Mouse (Mus musculus) CH12.LX (cell line): Measurements from ENCODE around the gene Scaf11. TPM values are rescaled to one million over a fixed set of nuclear protein-coding genes. Genes with fewer than 3 reads are reported as not detected.

Experiments
- DNase-seq: peaks from one replicate; pipeline ENCODE4 v3.0.0-alpha.2; 2013; ENCODE audit errors: extremely low read depth
- H3K27ac ChIP-seq: 2 replicates; pipeline ENCODE4 v1.5.1; 2012; ENCODE audit warnings: low read depth, mild to moderate bottlenecking, control low read depth, moderate library complexity; ENCODE audit not compliant: insufficient read depth
- H3K27me3 ChIP-seq: replicated peaks from 2 replicates; pipeline ENCODE3; 2012; ENCODE audit warnings: inconsistent platforms
- H3K36me3 ChIP-seq, 2 experiments: replicated peaks in 1 of 2; 2 replicates each; pipeline versions ENCODE3 to v1.6.1; 2012; ENCODE audit warnings: inconsistent platforms in 1 of 2, low read length in 1 of 2, mild to moderate bottlenecking in 1 of 2, mixed read lengths in 1 of 2, moderate library complexity in 1 of 2; ENCODE audit not compliant: control insufficient read depth in 1 of 2, insufficient read depth in 1 of 2
- H3K4me1 ChIP-seq, 2 experiments: 2 replicates each; pipeline ENCODE4 v1.6.1; 2012; ENCODE audit warnings: inconsistent platforms in 1 of 2, moderate library complexity in 1 of 2; ENCODE audit not compliant: insufficient read depth in 2 of 2, control insufficient read depth in 1 of 2
- H3K4me2 ChIP-seq: 2 replicates; pipeline ENCODE4 v1.6.1; 2012; ENCODE audit warnings: low read depth, mild to moderate bottlenecking, control low read depth; ENCODE audit not compliant: poor library complexity, insufficient read depth, severe bottlenecking
- H3K4me3 ChIP-seq, 3 experiments: fragments of 150-350 bp in 1 of 3; sonication (generic) in 1 of 3; replicated peaks in 1 of 3; 2 replicates each; pipeline versions ENCODE3 to v1.5.1; 2011 to 2012; ENCODE audit warnings: low read depth in 2 of 3, low read length in 2 of 3, mild to moderate bottlenecking in 2 of 3, moderate library complexity in 2 of 3, control low read depth in 1 of 3, improper control_type of control experiment in 1 of 3, inconsistent platforms in 1 of 3, mixed read lengths in 1 of 3; ENCODE audit not compliant: poor library complexity in 1 of 3
- H3K79me2 ChIP-seq: replicated peaks from 2 replicates; pipeline ENCODE4 v1.6.1; 2012; ENCODE audit warnings: mild to moderate bottlenecking, moderate library complexity; ENCODE audit not compliant: control insufficient read depth, poor library complexity, insufficient read depth, severe bottlenecking; ENCODE audit errors: extremely low read depth
- H3K9ac ChIP-seq: 2 replicates; pipeline ENCODE4 v1.6.1; 2012; ENCODE audit warnings: low read depth, mild to moderate bottlenecking, control low read depth, moderate library complexity; ENCODE audit not compliant: insufficient read depth
- H3K9me3 ChIP-seq: replicated peaks from 2 replicates; pipeline ENCODE3; 2012; ENCODE audit warnings: low read length, inconsistent platforms, mixed read lengths
- CHD1 ChIP-seq: IDR thresholded peaks from 2 replicates; pipeline ENCODE4 v1.6.1; 2012; ENCODE audit warnings: low read depth, low read length, improper control_type of control experiment, inconsistent platforms
- CHD2 ChIP-seq: IDR thresholded peaks from 2 replicates; pipeline ENCODE4 v1.6.1; 2011; ENCODE audit warnings: low read length, improper control_type of control experiment
- CTCF ChIP-seq, 2 experiments: IDR thresholded peaks in 1 of 2; conservative IDR thresholded peaks in 1 of 2; 2 replicates each; pipeline ENCODE4 v1.5.1; 2011 to 2012; ENCODE audit warnings: low read depth in 2 of 2, low read length in 2 of 2, improper control_type of control experiment in 1 of 2, inconsistent platforms in 1 of 2, mild to moderate bottlenecking in 1 of 2, moderate library complexity in 1 of 2
- ELF1 ChIP-seq: IDR thresholded peaks from 2 replicates; pipeline ENCODE4 v1.6.1; 2014; ENCODE audit warnings: low read depth, mild to moderate bottlenecking, inconsistent platforms, low read length, improper control_type of control experiment
- MAX ChIP-seq: IDR thresholded peaks from 2 replicates; pipeline ENCODE4 v1.6.1; 2011; ENCODE audit warnings: low read length, improper control_type of control experiment
- MAZ ChIP-seq: IDR thresholded peaks from 2 replicates; pipeline ENCODE4 v1.6.1; 2012; ENCODE audit warnings: low read depth, mild to moderate bottlenecking, inconsistent platforms, low read length, improper control_type of control experiment, moderate library complexity
- MYC ChIP-seq: IDR thresholded peaks from 2 replicates; pipeline ENCODE4 v1.6.1; 2011; ENCODE audit warnings: low read depth, mild to moderate bottlenecking, improper control_type of control experiment, low read length
- POLR2A ChIP-seq: IDR thresholded peaks from 2 replicates; pipeline ENCODE4 v1.6.1; 2011; ENCODE audit warnings: low read depth, mild to moderate bottlenecking, improper control_type of control experiment, low read length
- RCOR1 ChIP-seq: conservative IDR thresholded peaks from 2 replicates; pipeline ENCODE4 v1.6.1; 2012; ENCODE audit warnings: low read depth, mild to moderate bottlenecking, inconsistent platforms, low read length, improper control_type of control experiment
- TCF12 ChIP-seq: IDR thresholded peaks from 2 replicates; pipeline ENCODE4 v1.6.1; 2014; ENCODE audit warnings: low read depth, mild to moderate bottlenecking, inconsistent platforms, low read length, improper control_type of control experiment
- UBTF ChIP-seq: IDR thresholded peaks from 2 replicates; pipeline ENCODE4 v1.6.1; 2012; ENCODE audit warnings: low read depth, mild to moderate bottlenecking, inconsistent platforms, low read length, improper control_type of control experiment, moderate library complexity
- USF1 ChIP-seq: IDR thresholded peaks from 2 replicates; pipeline ENCODE4 v1.6.1; 2014; ENCODE audit warnings: low read depth, mild to moderate bottlenecking, inconsistent platforms, low read length, improper control_type of control experiment
- ZKSCAN1 ChIP-seq: IDR thresholded peaks from 2 replicates; pipeline ENCODE4 v1.6.1; 2012; ENCODE audit warnings: low read depth, inconsistent platforms, low read length, improper control_type of control experiment, borderline replicate concordance
- dilution Hi-C: fragments of 300-500 bp; cut with MboI; formaldehyde crosslinking; loops from 2 replicates; pipeline ENCODE4 v1.14.3; 2020; ENCODE audit warnings: low sequenced_read_pairs; ENCODE audit not compliant: extremely low pct_unique_long_range_greater_than_20kb, extremely low pct_ligation_motif_present
- in situ Hi-C: fragments of 300-500 bp; cut with MboI; formaldehyde crosslinking; loops from 3 replicates; pipeline ENCODE4 v1.14.3; 2019; ENCODE audit warnings: low sequenced_read_pairs, low pct_ligation_motif_present, low pct_unique_long_range_greater_than_20kb, mixed read lengths
- polyA plus RNA-seq: library from polyadenylated mRNA; unstranded; fragments of >175 nt; gene quantifications from 2 replicates; pipeline ENCODE4 v1.2.1, GENCODE M21; 2012; ENCODE audit warnings: low read depth; ENCODE audit not compliant: insufficient read length
- total RNA-seq, 2 experiments: library from RNA; depleted of rRNA; stranded (reverse); fragments of 300-350 nt in 1 of 2; fragments of >200 nt in 1 of 2; gene quantifications; 2 replicates each; pipeline ENCODE4 v1.2.3; 2012 to 2014

Scaf11 gene
- total and polyA plus RNA-seq, 3 experiments: 57.2 to 88.0 (median 59.8) TPM

DNA sequence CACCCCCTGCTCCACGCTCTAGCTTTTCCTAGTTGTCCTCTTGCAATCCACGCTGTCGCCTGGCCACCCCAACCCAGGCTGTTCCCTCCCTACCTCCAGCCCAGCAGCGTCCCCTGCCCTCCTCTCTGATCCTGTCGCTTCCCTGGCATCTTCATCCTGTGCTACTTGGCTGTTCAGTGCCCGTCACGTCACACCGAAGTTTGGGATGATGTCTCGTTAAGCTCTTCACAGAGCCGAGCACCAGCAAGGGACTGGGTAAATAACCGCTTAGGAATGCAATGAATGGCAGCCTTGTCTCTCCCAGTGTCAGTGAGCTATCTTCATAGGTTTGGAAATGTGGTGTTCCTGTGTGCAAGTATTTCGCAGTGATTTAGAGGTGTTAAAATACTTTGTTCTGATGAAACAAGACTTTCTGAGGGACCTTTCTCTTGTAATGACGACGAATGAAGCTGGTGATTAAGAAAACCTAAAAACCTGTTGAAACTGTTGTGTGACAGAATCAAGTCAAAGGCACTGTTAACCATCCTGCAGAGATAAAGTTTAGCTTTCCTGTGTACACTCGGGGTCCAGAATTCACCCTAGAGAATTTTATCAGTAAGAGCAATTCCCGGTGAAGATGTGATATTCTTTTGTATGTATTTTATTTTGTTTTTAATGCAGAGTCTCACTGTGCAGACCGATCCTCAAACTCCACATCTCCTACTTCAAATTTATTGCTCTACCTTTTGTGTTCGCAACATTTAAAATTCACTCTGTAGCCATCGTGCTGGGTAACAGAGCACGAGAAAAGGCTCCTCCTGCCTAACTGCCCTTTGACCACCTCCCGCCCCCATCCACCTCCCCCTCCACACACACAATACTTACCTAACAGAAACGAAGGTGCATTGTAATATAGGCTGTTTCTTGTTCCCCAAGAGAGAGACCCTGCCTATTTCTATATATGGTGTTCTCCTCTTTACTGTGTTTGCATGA, 1.2 kb upstream of the Scaf11 start:
- peak overlapping the region; percentile 93 for H3K9ac ChIP-seq
- peaks cover 36% of the 10 kb centered on the region for H3K79me2 ChIP-seq
- in situ Hi-C loops: no loop called here
- TF ChIP-seq POLR2A: no peak
- 0 out of 2 replicates have a peak, but pooled peaks have one; percentile 13 for TF ChIP-seq TCF12
- no peak for TF ChIP-seq USF1
- TF ChIP-seq ELF1: no peak
- TF ChIP-seq CTCF (conservative IDR thresholded peaks at IDR 0.05 in 1 of 2, IDR thresholded peaks at IDR 0.05 in 1 of 2; ENCODE audit: low read depth in 2 of 2, low read length in 2 of 2): no peak
- no peak for TF ChIP-seq MYC
- no peak for TF ChIP-seq CHD2
- no peak for TF ChIP-seq CHD1
- no peak for TF ChIP-seq ZKSCAN1
- TF ChIP-seq RCOR1: no peak
- TF ChIP-seq MAX: peak; percentile 11; the same call in 1 of the 2 replicates
- TF ChIP-seq MAZ: no peak
- H3K4me2 ChIP-seq: peak overlapping the region; percentile 58
- peak; percentile 36 for DNase-seq
- dilution Hi-C loops: no loop called here
- peak overlapping the region; percentile 63 for H3K27ac ChIP-seq
- peak overlapping the region; percentile 55 to 96 (median 84) for H3K4me3 ChIP-seq
- no peaks in the 10 kb centered on the region for H3K27me3 ChIP-seq
- H3K36me3 ChIP-seq: peaks cover 4 to 16% of the 10 kb centered on the region in 2 experiments
- H3K9me3 ChIP-seq: peaks cover 2% of the 10 kb centered on the region
- H3K4me1 ChIP-seq: peaks cover 10 to 35% of the 10 kb centered on the region in 2 experiments

DNA sequence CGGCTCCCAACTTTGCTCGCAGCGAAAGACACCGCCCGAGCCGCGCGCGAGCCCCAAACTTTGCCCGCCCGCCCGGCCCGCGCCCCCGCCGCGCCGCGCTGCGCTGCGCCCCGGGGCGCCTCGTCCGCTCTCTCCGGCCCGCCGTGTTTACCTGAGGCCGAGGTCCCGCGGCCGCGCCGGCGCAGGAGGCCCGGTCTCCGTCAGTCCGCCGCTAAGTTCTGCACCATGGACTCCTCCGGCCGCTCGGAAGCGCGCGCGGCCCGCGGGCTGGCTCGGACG, 253 bp downstream of the Scaf11 start:
- Histone ChIP-seq H3K27me3 (no peaks in the 10 kb centered on the region), H3K4me3 (peak overlapping the region; percentile 53 to 90 (median 85)), H3K9me3 (peaks cover 2% of the 10 kb centered on the region), H3K4me2 (no peak overlapping the region), H3K4me1 (peaks cover 14 to 48% of the 10 kb centered on the region in 2 experiments), H3K9ac (peak overlapping the region; percentile 97), H3K27ac (peak overlapping the region; percentile 89), H3K79me2 (peaks cover 50% of the 10 kb centered on the region), H3K36me3 (peaks cover 4 to 23% of the 10 kb centered on the region in 2 experiments)
- TF ChIP-seq CHD2 (no peak), UBTF (0 out of 2 replicates have a peak, but pooled peaks have one; percentile 70)
- no peak for DNase-seq
- dilution Hi-C loops: no loop called here
- in situ Hi-C loops: no loop called here
